Mouse (Mus musculus): ENCODE data around the gene Cttn. TPM values are rescaled to one million over a fixed set of nuclear protein-coding genes. Genes with fewer than 3 reads are reported as not detected.

Cttn gene
- 126 and 155 TPM in 2 replicates for polyA plus RNA-seq (2012; rRNA removed)

- DNase-seq (ENCODE audit: low read depth, low spot score): peak; percentile 60
- WGBS: 3% methylated on average over 30 of the region's 30 CpGs
Measured at GRCm38 (mm10) chr7:144470545-144471059, at the start of gene Cttn. Cttn (minus strand) TSS chr7:144471009.

DNA sequence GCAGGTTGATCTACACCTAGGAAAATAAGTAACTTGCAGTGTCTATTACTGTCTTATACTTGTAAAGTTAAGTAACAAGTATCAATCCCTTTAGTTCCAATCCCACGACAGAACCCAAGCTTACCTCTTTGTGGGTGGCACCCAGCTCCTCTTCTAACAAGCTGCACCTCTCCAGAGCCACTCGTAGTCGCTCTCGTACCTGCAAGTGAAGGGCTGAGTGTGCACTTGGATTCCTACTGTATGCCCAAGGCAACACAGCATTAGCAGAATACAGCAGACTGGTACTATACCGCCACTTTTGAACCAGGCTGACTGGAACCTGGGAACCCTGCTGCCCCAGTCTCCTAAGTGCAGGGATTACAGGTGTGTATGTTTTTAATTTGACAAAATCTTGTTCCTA is 49.0 kb upstream of the Cttn start:
- no peak for DNase-seq (ENCODE audit: low read depth, low spot score)
- 95% methylated on average over 5 of the region's 5 CpGs for WGBS

DNA sequence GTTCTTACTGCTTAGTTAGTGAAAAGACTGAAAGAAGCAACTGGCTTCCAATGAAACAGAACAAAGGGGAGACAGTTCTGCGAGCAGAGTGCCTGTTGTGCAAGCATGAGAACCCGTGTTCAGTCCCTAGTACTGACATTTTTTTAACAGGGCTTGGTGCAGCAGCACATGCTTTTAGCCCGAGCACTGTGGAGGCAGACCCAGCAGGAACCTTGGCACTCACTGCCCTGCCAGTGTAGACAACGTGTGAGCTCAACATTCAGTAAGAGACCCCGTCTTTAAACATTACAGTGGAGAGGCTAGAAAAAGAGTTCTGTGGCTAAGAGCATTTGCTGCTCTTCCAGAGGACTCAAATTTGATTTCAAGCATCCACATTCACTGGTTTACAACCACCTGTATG is 45.9 kb upstream of the Cttn start:
- DNase-seq (ENCODE audit: low read depth, low spot score): no peak
- 48% methylated on average over 5 of the region's 5 CpGs for WGBS

GRCm38 (mm10) chr7:144509090-144509489 is 38.3 kb upstream of the Cttn start:
- WGBS: 97% methylated on average over 4 of the region's 4 CpGs
- no peak for DNase-seq (ENCODE audit: low read depth, low spot score)

DNA sequence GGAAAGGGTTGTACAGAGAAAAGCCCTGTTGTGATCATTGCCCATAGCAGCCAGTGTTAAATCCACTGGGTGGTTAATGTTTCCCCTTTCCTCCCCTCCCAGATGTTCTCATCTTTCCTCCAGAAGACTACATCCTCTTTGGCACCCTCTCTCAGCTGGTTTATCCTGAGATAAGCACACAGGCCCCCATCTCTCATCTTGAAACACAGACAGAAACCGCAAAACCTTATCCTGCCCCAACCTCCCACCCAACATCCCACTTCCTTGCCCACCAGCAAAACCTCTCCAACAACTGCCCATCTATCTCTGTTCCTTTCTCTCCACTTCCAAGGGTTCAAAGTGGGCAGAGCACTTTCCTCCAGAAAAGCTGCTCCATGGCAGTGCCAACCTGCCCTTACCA is 36.0 kb upstream of the Cttn start:
- WGBS: 97% methylated on average over 1 of the region's 1 CpGs
- no peak for DNase-seq (ENCODE audit: low read depth, low spot score)

DNA sequence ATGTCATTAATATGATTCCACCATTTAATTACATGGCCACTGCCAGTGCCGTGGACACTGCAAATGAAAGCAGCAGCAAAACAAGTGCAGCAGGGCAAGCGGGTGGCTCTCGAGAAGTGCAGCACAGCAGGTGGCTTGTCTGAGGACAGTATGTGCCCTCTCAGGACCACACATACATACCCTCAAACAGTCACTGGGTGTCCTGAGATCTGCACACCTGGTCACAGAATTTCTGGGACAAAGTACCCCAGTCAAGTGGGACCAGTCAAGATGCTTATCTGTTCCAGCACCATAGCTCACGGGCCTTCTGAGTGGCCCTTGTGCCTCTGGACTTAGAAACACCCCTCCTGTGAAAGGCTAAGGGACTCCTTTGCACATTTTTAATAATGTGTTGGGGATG is 33.1 kb upstream of the Cttn start:
- no peak for DNase-seq (ENCODE audit: low read depth, low spot score)
- 84% methylated on average over 4 of the region's 4 CpGs for WGBS

- 63% methylated on average over 1 of the region's 1 CpGs for WGBS
- DNase-seq (ENCODE audit: low read depth, low spot score): no peak
Measured at GRCm38 (mm10) chr7:144492931-144493330, 22.1 kb upstream of the Cttn start.

- DNase-seq (ENCODE audit: low read depth, low spot score): no peak
- WGBS: 87% methylated on average over 8 of the region's 8 CpGs
Measured at GRCm38 (mm10) chr7:144490201-144490873, 19.5 kb upstream of the Cttn start.

GRCm38 (mm10) chr7:144489067-144489774 is 18.4 kb upstream of the Cttn start:
- WGBS: 81% methylated on average over 6 of the region's 6 CpGs
- DNase-seq (ENCODE audit: low read depth, low spot score): no peak

- no peak for DNase-seq (ENCODE audit: low read depth, low spot score)
Measured at GRCm38 (mm10) chr7:144480314-144480713, 9.5 kb upstream of the Cttn start.

DNA sequence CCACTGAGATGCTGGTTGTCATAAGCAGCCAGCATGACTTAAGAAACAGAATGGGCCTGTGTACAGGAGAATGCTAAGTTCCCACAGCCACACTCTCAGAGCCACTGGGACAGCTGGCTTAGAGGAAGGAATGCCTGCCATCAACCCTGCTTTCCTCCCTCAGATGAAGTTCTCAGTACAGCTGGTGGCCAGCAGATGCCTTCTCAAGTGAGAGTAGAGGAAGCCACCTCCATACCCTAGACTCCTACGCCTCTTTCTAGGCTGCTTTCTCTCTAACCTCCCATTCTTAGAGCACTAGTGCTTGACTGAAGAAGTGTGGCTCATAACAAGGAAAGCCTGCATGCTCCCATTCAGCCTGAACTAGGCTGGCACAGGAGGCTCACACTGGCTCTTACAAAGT is 8.8 kb upstream of the Cttn start:
- 100% methylated on average over 1 of the region's 1 CpGs for WGBS
- DNase-seq (ENCODE audit: low read depth, low spot score): no peak

GRCm38 (mm10) chr7:144475741-144476140 is 4.9 kb upstream of the Cttn start:
- no peak for DNase-seq (ENCODE audit: low read depth, low spot score)
- 85% methylated on average over 3 of the region's 3 CpGs for WGBS

DNA sequence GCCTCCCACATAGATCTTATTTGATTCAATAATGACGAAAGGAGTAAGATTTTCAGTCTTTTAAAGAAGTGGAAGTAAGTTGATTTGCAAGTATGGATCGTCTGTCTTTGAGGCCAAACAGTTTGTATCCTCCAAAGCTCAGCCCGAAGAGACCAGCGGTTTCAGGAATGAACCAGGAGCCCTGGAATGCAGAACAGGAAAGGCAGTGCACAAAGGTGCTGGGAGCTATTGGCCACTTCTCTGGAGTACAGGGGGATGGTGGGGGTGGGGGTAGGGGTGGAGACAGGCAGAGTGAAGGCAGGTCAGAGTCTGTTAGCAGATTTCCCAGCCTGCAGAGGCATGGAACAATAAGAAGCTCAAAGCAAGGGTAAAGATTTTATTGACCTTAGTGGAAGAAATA is 2.7 kb upstream of the Cttn start:
- WGBS: 53% methylated on average over 4 of the region's 4 CpGs
- no peak for DNase-seq (ENCODE audit: low read depth, low spot score)

DNA sequence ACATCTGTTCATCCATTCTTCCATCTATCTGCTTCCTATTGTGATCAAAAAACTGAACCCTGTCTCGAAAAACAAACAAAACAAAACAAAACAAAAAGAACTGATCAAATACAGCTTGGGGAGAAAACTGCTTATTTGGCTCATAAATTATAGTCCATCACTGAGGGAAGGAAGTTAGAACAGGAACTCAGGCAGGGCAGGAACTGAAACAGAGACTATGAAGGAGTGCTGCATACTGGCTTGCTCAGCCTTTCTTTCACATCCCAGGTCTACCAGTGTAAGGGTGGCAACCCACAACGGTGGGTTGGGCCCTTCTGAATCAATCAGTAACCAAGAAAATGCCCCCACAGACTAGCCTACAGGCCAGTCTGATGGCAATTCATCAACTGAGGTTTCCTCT is 294 bp upstream of the Cttn start:
- whole genome bisulfite sequencing: 52% methylated on average over 2 of the region's 2 CpGs
- no peak for DNase-seq (ENCODE audit: low read depth, low spot score)

- DNase-seq (ENCODE audit: low read depth, low spot score): no peak
- WGBS: 6% methylated on average over 31 of the region's 31 CpGs
Measured at GRCm38 (mm10) chr7:144469908-144470544, 783 bp downstream of the Cttn start.

DNA sequence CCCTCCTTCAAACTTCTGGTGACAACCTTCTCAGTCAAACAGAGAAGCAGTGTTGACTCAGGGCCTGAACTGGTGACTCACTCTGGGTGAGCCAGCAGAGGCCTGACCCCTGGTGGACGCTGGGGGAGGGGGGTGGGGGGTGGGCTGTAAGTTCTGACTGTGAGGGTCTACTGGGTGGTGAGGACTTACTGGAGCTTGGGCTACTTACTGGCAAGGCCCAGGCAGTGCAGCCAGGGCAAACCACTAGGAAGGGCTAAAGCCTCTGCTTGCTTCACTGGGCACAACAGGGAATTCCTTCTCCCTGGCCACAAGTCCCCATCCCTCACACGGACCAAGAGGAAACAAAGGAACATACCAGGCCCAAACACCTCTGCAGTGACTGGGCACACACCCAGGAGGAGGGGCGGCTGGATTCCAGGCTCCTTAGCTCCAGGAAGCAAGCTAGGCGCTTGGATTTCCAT is 1.6 kb downstream of the Cttn start:
- peak; percentile 29 for DNase-seq (ENCODE audit: low read depth, low spot score)
- 1% methylated on average over 4 of the region's 4 CpGs for WGBS

GRCm38 (mm10) chr7:144468741-144469140 is 2.1 kb downstream of the Cttn start:
- WGBS: 26% methylated on average over 5 of the region's 5 CpGs
- peak; percentile 71 for DNase-seq (ENCODE audit: low read depth, low spot score)

GRCm38 (mm10) chr7:144462577-144462976 is 8.2 kb downstream of the Cttn start:
- WGBS: 77% methylated on average over 7 of the region's 7 CpGs
- DNase-seq (ENCODE audit: low read depth, low spot score): no peak

DNA sequence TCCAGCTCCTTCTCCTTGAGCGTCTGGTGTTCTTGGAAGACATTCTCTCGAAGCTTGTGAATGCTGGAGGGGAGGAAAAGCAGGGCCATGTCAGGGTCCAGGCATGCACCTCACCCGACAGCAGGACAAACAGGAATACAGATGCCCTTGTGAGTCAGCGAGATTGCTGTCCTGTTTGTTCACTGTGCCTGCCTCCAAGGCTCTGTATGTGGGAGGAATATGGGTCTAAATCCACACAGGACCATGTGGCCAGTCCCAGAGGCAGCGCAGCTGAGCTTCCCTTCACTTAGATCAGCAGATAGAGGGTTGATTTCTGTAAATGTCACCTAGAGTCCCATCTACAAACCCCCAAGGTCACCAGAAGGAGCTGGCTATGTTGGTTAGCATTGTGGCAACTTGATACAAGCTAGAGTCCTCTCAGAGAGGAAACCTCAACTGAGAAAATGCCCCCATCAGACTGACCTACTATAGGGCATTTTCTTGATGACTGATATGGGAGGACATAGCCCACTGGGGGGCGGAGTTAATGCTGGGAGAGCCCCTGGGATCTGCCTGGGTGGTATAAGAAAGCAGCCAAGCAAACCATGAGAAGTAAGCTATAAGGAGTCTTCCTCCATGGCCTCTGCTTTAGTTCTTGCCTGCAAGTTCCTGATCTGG is 9.4 kb downstream of the Cttn start:
- WGBS: 90% methylated on average over 6 of the region's 6 CpGs
- no peak for DNase-seq (ENCODE audit: low read depth, low spot score)

DNA sequence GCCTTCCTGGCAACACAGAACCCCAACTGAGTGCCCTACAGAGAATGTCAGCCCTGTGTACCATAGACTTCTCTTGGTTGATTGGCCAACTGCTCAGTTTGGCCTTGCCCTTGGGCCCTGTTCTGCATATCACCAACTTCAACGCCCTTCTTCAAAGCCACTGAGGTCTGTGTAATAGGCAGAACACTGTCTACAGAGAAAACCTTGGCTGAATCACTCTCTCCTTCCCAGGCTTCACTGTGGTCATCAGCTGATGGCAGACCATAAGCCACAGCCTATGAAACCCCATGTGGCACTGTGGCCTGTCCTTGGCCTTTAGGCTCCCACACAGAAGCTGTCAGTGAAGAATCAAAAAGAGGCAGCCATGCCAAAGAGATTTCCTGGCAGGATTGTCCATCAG is 11.9 kb downstream of the Cttn start:
- no peak for DNase-seq (ENCODE audit: low read depth, low spot score)
- 84% methylated on average over 1 of the region's 1 CpGs for WGBS

All from large intestine, adult 2 months (tissue).